Mouse (Mus musculus): ENCODE measurements around the gene Ms4a1. TPM values are rescaled to one million over a fixed set of nuclear protein-coding genes. Genes with fewer than 3 reads are reported as not detected.

Ms4a1 gene
- 6.0 TPM for polyA plus RNA-seq (2014; fragmentation: Illumina TruSeq; extraction: RNeasy Lipid Tissue Mini Kit (QIAGEN cat#74804))

GRCm38 (mm10) chr19:11266052-11266845 is at the start of gene Ms4a1:
Ms4a1 (minus strand) TSS chr19:11266241.

DNA sequence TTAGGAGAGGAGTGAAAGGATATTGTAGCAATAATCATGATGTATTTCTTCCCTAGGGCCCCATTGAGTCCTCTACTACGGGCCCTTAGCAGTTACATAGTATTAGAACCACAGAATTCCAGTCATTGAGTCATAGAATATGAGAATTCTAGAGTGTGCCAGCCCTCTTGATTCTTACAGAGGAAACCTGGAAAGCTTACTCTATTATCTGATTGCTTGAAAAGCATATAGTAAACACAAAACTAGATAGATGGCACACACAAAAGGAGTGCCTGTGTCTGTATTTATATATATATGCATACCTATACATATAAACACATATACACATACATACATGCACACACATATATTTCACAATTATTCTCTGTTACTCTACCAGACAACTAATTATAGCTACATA is 48.3 kb upstream of the Ms4a1 start, which contains the start of gene Ms4a14:
TSS of gene Ms4a14 (minus strand) at position 101 of the 400 bp plus-strand sequence.

DNA sequence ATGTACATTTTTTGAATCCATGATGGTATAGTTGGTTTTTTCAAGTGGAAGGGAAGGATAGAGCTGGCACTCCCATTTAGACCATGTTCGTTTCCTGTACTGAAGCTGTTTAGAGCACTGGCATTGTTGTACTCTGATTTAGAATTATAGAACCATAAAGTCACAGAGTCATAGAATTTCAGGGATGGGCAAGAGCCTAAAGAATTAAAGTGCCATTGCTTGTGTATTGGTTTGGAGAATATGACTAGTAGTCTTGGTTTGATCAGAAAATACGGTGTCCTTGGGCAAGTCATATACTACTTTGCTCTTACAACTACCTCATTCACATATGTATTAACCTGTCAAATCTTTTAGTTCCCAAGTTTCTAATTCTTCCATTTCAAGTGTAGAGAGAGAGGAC is 17.7 kb upstream of the Ms4a1 start, which contains the start of gene Ms4a5:
TSS of gene Ms4a5 (minus strand) at position 101 of the 400 bp plus-strand sequence.

DNA sequence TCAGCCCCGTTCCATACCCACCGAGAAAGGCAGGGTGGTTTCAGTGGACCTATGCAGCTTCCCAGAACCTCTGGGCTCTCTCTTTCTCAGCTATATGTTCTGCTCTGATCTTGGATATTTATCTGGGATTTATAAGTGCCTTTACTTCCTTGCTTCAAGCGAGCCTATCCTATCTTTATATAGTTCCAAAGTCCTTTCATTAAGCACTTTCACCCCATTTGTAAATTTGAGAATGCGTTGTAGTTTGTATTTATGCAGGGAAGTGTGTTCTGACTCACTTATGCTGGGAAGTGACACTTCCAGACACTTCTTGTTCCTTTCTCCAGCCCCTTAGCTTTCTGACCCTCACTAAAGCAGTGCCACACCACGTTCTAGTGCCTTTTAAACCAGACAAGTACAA is 33.7 kb downstream of the Ms4a1 start, which contains the start of gene Ms4a12:
TSS of gene Ms4a12 (minus strand) at position 101 of the 400 bp plus-strand sequence.

Other genes starting within 250 kb of the Ms4a1 start
- not detected for gene Ms4a18, start 248.2 kb downstream of the Ms4a1 start, polyA plus RNA-seq (2014; fragmentation: Illumina TruSeq; extraction: RNeasy Lipid Tissue Mini Kit (QIAGEN cat#74804))
- gene Ms4a8a, start 185.1 kb downstream of the Ms4a1 start, polyA plus RNA-seq (2014; fragmentation: Illumina TruSeq; extraction: RNeasy Lipid Tissue Mini Kit (QIAGEN cat#74804)) = not detected
- not detected for gene 1700017D01Rik, start 135.4 kb downstream of the Ms4a1 start, polyA plus RNA-seq (2014; fragmentation: Illumina TruSeq; extraction: RNeasy Lipid Tissue Mini Kit (QIAGEN cat#74804))
- not detected for gene 1700025F22Rik, start 100.9 kb downstream of the Ms4a1 start, polyA plus RNA-seq (2014; fragmentation: Illumina TruSeq; extraction: RNeasy Lipid Tissue Mini Kit (QIAGEN cat#74804))
- not detected for gene Ms4a13, start 69.5 kb downstream of the Ms4a1 start, polyA plus RNA-seq (2014; fragmentation: Illumina TruSeq; extraction: RNeasy Lipid Tissue Mini Kit (QIAGEN cat#74804))
- not detected for gene Ms4a12, start 33.8 kb downstream of the Ms4a1 start, polyA plus RNA-seq (2014; fragmentation: Illumina TruSeq; extraction: RNeasy Lipid Tissue Mini Kit (QIAGEN cat#74804))
- not detected for gene Ms4a5, start 17.6 kb upstream of the Ms4a1 start, polyA plus RNA-seq (2014; fragmentation: Illumina TruSeq; extraction: RNeasy Lipid Tissue Mini Kit (QIAGEN cat#74804))
- gene Ms4a14, start 48.2 kb upstream of the Ms4a1 start, polyA plus RNA-seq (2014; fragmentation: Illumina TruSeq; extraction: RNeasy Lipid Tissue Mini Kit (QIAGEN cat#74804)) = 3.0 TPM
- 25.3 TPM for gene Ms4a7, start 69.9 kb upstream of the Ms4a1 start, polyA plus RNA-seq (2014; fragmentation: Illumina TruSeq; extraction: RNeasy Lipid Tissue Mini Kit (QIAGEN cat#74804))
- gene Ms4a4a, start 109.3 kb upstream of the Ms4a1 start, polyA plus RNA-seq (2014; fragmentation: Illumina TruSeq; extraction: RNeasy Lipid Tissue Mini Kit (QIAGEN cat#74804)) = 5.2 TPM
- 2.4 TPM for gene Ms4a4c, start 138.5 kb upstream of the Ms4a1 start, polyA plus RNA-seq (2014; fragmentation: Illumina TruSeq; extraction: RNeasy Lipid Tissue Mini Kit (QIAGEN cat#74804))
- 5.8 TPM for gene Ms4a4b, start 177.3 kb upstream of the Ms4a1 start, polyA plus RNA-seq (2014; fragmentation: Illumina TruSeq; extraction: RNeasy Lipid Tissue Mini Kit (QIAGEN cat#74804))
- gene Ms4a6c, start 203.1 kb upstream of the Ms4a1 start, polyA plus RNA-seq (2014; fragmentation: Illumina TruSeq; extraction: RNeasy Lipid Tissue Mini Kit (QIAGEN cat#74804)) = 28.5 TPM
- gene Gm8369, start 219.7 kb upstream of the Ms4a1 start, polyA plus RNA-seq (2014; fragmentation: Illumina TruSeq; extraction: RNeasy Lipid Tissue Mini Kit (QIAGEN cat#74804)) = 0.51 TPM

Data from ovary, adult 10 weeks (tissue).